Mouse (Mus musculus) stomach, embryonic 16.5 days (tissue): ENCODE measurements at regions not wholly inside any gene's neighbourhood (a gene's known extent, or its start where the extent isn't known, plus 50 kb on each side); places are given as distances from the start of the nearest gene placed in this dataset.

Experiments used
- ATAC-seq: fragments of 200-750 bp; cut with Nextera tagmentation; 2 replicates; pipeline ENCODE4 v1.8.0; 2017; ENCODE audit warnings: moderate number of reproducible peaks, moderate TSS enrichment; ENCODE audit not compliant: insufficient read depth, low FRiP score
- H3K27ac ChIP-seq: fragments of 300-500 bp; sonication (generic); 2 replicates; pipeline ENCODE4 v1.5.1; 2014; ENCODE audit warnings: low read length
- H3K27me3 ChIP-seq: fragments of 300-500 bp; sonication (generic); 2 replicates; pipeline ENCODE4 v1.6.1; 2014; ENCODE audit warnings: low read length, control low read depth, mixed read lengths; ENCODE audit not compliant: control insufficient read depth, insufficient read depth
- H3K36me3 ChIP-seq: fragments of 300-500 bp; sonication (generic); 2 replicates; pipeline ENCODE4 v1.6.1; 2014; ENCODE audit warnings: low read length; ENCODE audit not compliant: control insufficient read depth, insufficient read depth
- H3K4me1 ChIP-seq: fragments of 300-500 bp; sonication (generic); 2 replicates; pipeline ENCODE4 v1.6.1; 2014; ENCODE audit warnings: low read length, control low read depth, mixed read lengths; ENCODE audit not compliant: control insufficient read depth, insufficient read depth
- H3K4me2 ChIP-seq: fragments of 300-500 bp; sonication (generic); 2 replicates; pipeline ENCODE4 v1.6.1; 2014; ENCODE audit warnings: low read depth, low read length, mixed read lengths
- H3K4me3 ChIP-seq: fragments of 300-500 bp; sonication (generic); replicated peaks from 2 replicates; pipeline ENCODE4 v1.5.1; 2014; ENCODE audit warnings: mild to moderate bottlenecking, low read length
- H3K9ac ChIP-seq: fragments of 300-500 bp; sonication (generic); 2 replicates; pipeline ENCODE4 v1.6.1; 2014; ENCODE audit warnings: low read length
- H3K9me3 ChIP-seq: fragments of 300-500 bp; sonication (generic); replicated peaks from 2 replicates; pipeline ENCODE4 v1.6.1; 2016; ENCODE audit warnings: low read length, control low read depth; ENCODE audit not compliant: control insufficient read depth
- WGBS: fragments of 180-500 bp; shearing (Covaris S2); extraction: QIAGEN DNeasy Blood & Tissue Kit; methylation state at CpG from one replicate; pipeline ENCODE4 v1.1.7; 2014; 5-methylcytosine and 5-hydroxymethylcytosine counted together

GRCm38 (mm10) chr3:39966390-39966789 is 564.7 kb upstream of the Intu start:
- ATAC-seq = no peak
- H3K4me1 ChIP-seq = no peaks in the 10 kb centered on the region
- H3K4me2 ChIP-seq = no peak overlapping the region
- no peaks in the 10 kb centered on the region for H3K36me3 ChIP-seq
- H3K27me3 ChIP-seq = no peaks in the 10 kb centered on the region
- H3K9ac ChIP-seq = no peak overlapping the region
- H3K27ac ChIP-seq = no peak overlapping the region
- no peak overlapping the region for H3K4me3 ChIP-seq
- 82% methylated on average over 2 of the region's 2 CpGs for WGBS
- H3K9me3 ChIP-seq = no peaks in the 10 kb centered on the region

- Histone ChIP-seq H3K4me1 (no peaks in the 10 kb centered on the region), H3K36me3 (no peaks in the 10 kb centered on the region), H3K9ac (no peak overlapping the region), H3K9me3 (no peaks in the 10 kb centered on the region), H3K27me3 (no peaks in the 10 kb centered on the region), H3K4me3 (no peak overlapping the region), H3K27ac (no peak overlapping the region), H3K4me2 (no peak overlapping the region)
- 91% methylated on average over 2 of the region's 2 CpGs for WGBS
- no peak for ATAC-seq
These were observed 554.1 kb upstream of the Intu start for GRCm38 (mm10) chr3:39976937-39977336.

GRCm38 (mm10) chr3:39978916-39979679 is 552.0 kb upstream of the Intu start:
- Histone ChIP-seq H3K4me2 (no peak overlapping the region), H3K4me1 (no peaks in the 10 kb centered on the region), H3K4me3 (no peak overlapping the region), H3K27ac (no peak overlapping the region), H3K9me3 (no peaks in the 10 kb centered on the region), H3K27me3 (no peaks in the 10 kb centered on the region), H3K9ac (no peak overlapping the region), H3K36me3 (no peaks in the 10 kb centered on the region)
- ATAC-seq = no peak
- WGBS = 29% methylated on average over 3 of the region's 3 CpGs

DNA sequence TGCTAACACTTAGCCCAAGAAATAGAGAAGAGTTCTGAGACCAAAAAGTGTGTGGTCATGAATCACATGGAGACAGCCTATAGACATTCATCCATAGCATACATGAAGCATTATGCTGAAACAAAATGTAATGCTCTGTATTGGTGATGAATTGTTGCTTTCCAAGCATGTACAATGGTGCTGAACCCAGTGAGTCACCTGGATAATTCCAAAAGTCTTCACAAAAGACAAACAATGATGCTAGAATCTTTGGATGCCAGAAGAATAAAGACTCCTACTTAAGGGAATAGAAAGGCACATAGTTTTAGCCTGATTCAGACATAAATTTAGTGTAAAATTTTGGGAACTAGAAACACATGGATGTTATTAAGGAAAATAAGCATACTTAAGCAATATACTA is 548.4 kb upstream of the Intu start:
- no peak overlapping the region for H3K27ac ChIP-seq
- no peak for ATAC-seq
- H3K4me1 ChIP-seq = no peaks in the 10 kb centered on the region
- H3K4me2 ChIP-seq = no peak overlapping the region
- H3K27me3 ChIP-seq = no peaks in the 10 kb centered on the region
- no peaks in the 10 kb centered on the region for H3K9me3 ChIP-seq
- H3K9ac ChIP-seq = no peak overlapping the region
- no peak overlapping the region for H3K4me3 ChIP-seq
- H3K36me3 ChIP-seq = no peaks in the 10 kb centered on the region

DNA sequence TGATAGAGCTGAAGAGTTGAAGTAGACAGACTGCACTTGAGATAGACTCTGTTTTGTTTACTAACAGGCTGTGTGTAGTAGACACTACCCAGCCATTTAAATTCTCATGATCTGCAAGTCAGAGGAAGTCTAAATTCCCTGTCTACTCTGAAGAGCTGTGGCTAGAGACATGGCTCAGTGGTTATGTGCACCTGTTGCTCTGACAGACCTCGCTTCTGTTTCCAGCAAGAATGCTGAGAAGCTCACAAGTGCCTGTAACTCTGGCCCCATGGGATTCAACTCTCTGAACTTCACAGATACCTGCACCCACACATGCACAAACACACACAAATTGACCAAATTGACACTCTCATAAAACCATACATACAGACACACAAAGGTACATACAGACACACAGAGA is 543.4 kb upstream of the Intu start:
- 88% methylated on average over 1 of the region's 1 CpGs for whole genome bisulfite sequencing
- Histone ChIP-seq H3K9ac (no peak overlapping the region), H3K27me3 (no peaks in the 10 kb centered on the region), H3K4me1 (no peaks in the 10 kb centered on the region), H3K36me3 (no peaks in the 10 kb centered on the region), H3K4me2 (no peak overlapping the region), H3K9me3 (no peaks in the 10 kb centered on the region), H3K4me3 (no peak overlapping the region), H3K27ac (no peak overlapping the region)
- ATAC-seq = no peak

DNA sequence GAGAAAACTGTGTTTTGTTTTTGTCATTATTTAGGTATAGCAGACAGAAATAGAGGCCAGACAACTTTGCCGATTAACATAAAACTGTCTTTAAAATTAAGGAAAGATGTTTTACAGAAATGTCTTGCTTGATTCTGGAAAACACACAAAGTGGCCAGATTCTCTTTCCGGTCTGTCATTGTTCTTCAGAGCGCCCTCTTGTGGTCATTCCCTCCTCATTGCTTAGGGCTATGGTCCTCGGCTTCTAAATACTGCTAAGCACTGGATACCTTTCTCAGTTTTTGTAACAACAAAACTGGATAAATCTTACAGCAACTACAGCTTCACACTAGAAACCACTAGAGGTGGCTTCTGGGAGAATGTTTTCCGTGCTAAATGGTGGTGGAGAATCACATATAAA is 532.5 kb upstream of the Intu start:
- no peaks in the 10 kb centered on the region for H3K36me3 ChIP-seq
- no peak overlapping the region for H3K4me3 ChIP-seq
- H3K4me2 ChIP-seq = no peak overlapping the region
- H3K4me1 ChIP-seq = no peaks in the 10 kb centered on the region
- 46% methylated on average over 5 of the region's 5 CpGs for WGBS
- no peak overlapping the region for H3K27ac ChIP-seq
- H3K9ac ChIP-seq = no peak overlapping the region
- H3K9me3 ChIP-seq = no peaks in the 10 kb centered on the region
- no peak for ATAC-seq
- no peaks in the 10 kb centered on the region for H3K27me3 ChIP-seq

- Histone ChIP-seq H3K4me3 (no peak overlapping the region), H3K4me1 (no peaks in the 10 kb centered on the region), H3K4me2 (no peak overlapping the region), H3K27ac (no peak overlapping the region), H3K9me3 (no peaks in the 10 kb centered on the region), H3K36me3 (no peaks in the 10 kb centered on the region), H3K9ac (no peak overlapping the region), H3K27me3 (no peaks in the 10 kb centered on the region)
- no peak for ATAC-seq
- WGBS = 77% methylated on average over 1 of the region's 1 CpGs
These were observed 531.2 kb upstream of the Intu start for GRCm38 (mm10) chr3:39999846-40000245.

- H3K4me1 ChIP-seq = no peaks in the 10 kb centered on the region
- no peaks in the 10 kb centered on the region for H3K36me3 ChIP-seq
- no peaks in the 10 kb centered on the region for H3K27me3 ChIP-seq
- H3K9me3 ChIP-seq = no peaks in the 10 kb centered on the region
- no peak for ATAC-seq
- WGBS = 77% methylated on average over 3 of the region's 3 CpGs
- no peak overlapping the region for H3K27ac ChIP-seq
- no peak overlapping the region for H3K9ac ChIP-seq
- no peak overlapping the region for H3K4me2 ChIP-seq
- no peak overlapping the region for H3K4me3 ChIP-seq
These were observed 528.2 kb upstream of the Intu start for GRCm38 (mm10) chr3:40002838-40003237.

DNA sequence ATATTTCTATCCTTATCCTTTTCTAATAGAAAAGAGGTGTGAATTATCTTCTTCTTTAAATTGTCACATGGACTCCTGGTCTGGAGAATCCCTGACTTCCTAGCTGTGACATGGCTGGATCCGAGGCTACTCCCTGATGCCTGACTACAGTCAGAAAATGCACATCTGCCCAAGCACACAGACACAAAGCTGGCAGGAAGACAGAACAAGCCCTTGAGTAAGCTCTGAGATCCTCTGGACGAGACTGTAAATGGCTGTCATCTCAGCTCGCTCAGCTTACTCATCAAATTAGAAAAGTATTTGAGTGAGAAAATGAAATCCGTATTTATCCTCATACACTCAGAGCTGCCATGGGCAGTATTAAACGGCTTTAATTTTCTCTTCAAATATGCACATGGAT is 521.0 kb upstream of the Intu start:
- Histone ChIP-seq H3K27ac (no peak overlapping the region), H3K4me3 (no peak overlapping the region), H3K9me3 (no peaks in the 10 kb centered on the region), H3K9ac (no peak overlapping the region), H3K36me3 (no peaks in the 10 kb centered on the region), H3K4me2 (no peak overlapping the region), H3K27me3 (no peaks in the 10 kb centered on the region), H3K4me1 (no peaks in the 10 kb centered on the region)
- WGBS = 71% methylated on average over 5 of the region's 5 CpGs
- no peak for ATAC-seq
